Mouse (Mus musculus) kidney, embryonic 14.5 days (tissue): ENCODE data around the gene Dzip1. TPM values are rescaled to one million over a fixed set of nuclear protein-coding genes. Genes with fewer than 3 reads are reported as not detected.

Source experiments
- ATAC-seq: fragments of 200-750 bp; cut with Nextera tagmentation; 2 replicates; pipeline ENCODE4 v1.8.0; 2017; ENCODE audit warnings: moderate number of reproducible peaks, mild to moderate bottlenecking, moderate TSS enrichment, moderate library complexity; ENCODE audit not compliant: low FRiP score, low TSS enrichment
- H3K27ac ChIP-seq: fragments of 300-500 bp; sonication (generic); 2 replicates; pipeline ENCODE4 v1.5.1; 2014; ENCODE audit warnings: low read depth, mild to moderate bottlenecking, low read length, moderate library complexity, mixed read lengths
- H3K27me3 ChIP-seq: fragments of 300-500 bp; sonication (generic); 2 replicates; pipeline ENCODE4 v1.6.1; 2014; ENCODE audit warnings: mild to moderate bottlenecking, low read length; ENCODE audit not compliant: control insufficient read depth, insufficient read depth
- H3K36me3 ChIP-seq: fragments of 300-500 bp; sonication (generic); 2 replicates; pipeline ENCODE4 v1.6.1; 2014; ENCODE audit warnings: low read length, mixed read lengths; ENCODE audit not compliant: control insufficient read depth, insufficient read depth
- H3K4me1 ChIP-seq: fragments of 300-500 bp; sonication (generic); 2 replicates; pipeline ENCODE4 v1.6.1; 2014; ENCODE audit warnings: low read length, mixed read lengths; ENCODE audit not compliant: control insufficient read depth, insufficient read depth
- H3K4me2 ChIP-seq: fragments of 300-500 bp; sonication (generic); replicated peaks from 2 replicates; pipeline ENCODE4 v1.6.1; 2014; ENCODE audit warnings: low read depth, mild to moderate bottlenecking, low read length
- H3K4me3 ChIP-seq: fragments of 300-500 bp; sonication (generic); 2 replicates; pipeline ENCODE4 v1.5.1; 2014; ENCODE audit warnings: mild to moderate bottlenecking, low read length
- H3K9ac ChIP-seq: fragments of 300-500 bp; sonication (generic); 2 replicates; pipeline ENCODE4 v1.6.1; 2014; ENCODE audit warnings: low read depth, mild to moderate bottlenecking, low read length, moderate library complexity
- H3K9me3 ChIP-seq: fragments of 300-500 bp; sonication (generic); 2 replicates; pipeline ENCODE4 v1.6.1; 2016; ENCODE audit warnings: low read length; ENCODE audit not compliant: control insufficient read depth
- WGBS: fragments of 180-500 bp; shearing (Covaris S2); extraction: QIAGEN DNeasy Blood & Tissue Kit; methylation state at CpG from one replicate; pipeline ENCODE4 v1.1.7; 2014; 5-methylcytosine and 5-hydroxymethylcytosine counted together
- polyA plus RNA-seq: library from polyadenylated mRNA; unstranded; fragments of >200 nt; fragmentation: Nextera tagmentation; extraction: Ambion mirVana; gene quantifications from 2 replicates; pipeline ENCODE4 v1.2.1, GENCODE M21; 2014

Gene Dzip1
- polyA plus RNA-seq, 1 experiment from 2014 or later: 26.7 TPM

DNA sequence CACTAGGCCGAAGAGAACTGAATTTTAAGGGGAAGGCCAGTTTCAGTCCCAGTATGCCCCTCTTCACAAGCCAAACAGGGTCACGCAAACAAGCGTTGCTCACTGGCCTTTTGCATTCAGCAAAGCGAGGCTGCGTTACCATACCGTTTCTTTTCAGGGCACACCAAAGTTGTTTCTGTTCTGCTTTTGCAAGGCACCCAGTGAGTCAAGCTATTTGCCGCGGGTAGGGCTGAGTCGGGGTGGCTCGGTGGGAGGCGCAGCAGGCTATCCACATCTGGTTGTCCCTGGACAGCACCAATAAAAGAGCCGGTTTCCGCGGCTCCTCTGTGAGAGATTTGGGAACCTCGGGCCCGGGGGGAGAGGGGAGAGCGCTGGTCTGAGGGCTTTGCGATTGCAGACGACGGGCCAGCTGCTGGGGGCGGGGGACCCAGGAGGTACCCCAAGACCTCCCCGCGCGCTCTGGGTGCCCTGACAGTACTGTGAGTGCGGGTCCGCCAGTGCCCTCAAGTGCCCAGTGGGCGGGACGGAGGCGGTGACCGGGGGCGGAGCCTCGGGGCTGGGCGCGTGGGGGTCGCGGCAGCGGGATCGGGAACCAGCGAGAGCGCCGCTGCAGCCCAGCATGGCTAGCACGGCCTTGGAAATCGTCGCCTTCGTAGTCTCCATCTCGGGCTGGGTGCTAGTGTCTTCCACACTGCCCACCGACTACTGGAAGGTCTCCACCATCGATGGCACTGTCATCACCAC is 70.7 kb downstream of the Dzip1 start:
- Histone ChIP-seq H3K4me1 (peaks cover 9% of the 10 kb centered on the region; the same call in 1 of the 2 replicates), H3K36me3 (no peaks in the 10 kb centered on the region), H3K4me3 (peak overlapping the region; percentile 49), H3K27ac (no peak overlapping the region), H3K4me2 (peak overlapping the region; percentile 96), H3K9ac (peak overlapping the region; percentile 31), H3K27me3 (peaks cover 9% of the 10 kb centered on the region; the same call in 1 of the 2 replicates), H3K9me3 (no peaks in the 10 kb centered on the region)
- WGBS: 1% methylated on average over 48 of the region's 48 CpGs
- peak; percentile 67 for ATAC-seq

DNA sequence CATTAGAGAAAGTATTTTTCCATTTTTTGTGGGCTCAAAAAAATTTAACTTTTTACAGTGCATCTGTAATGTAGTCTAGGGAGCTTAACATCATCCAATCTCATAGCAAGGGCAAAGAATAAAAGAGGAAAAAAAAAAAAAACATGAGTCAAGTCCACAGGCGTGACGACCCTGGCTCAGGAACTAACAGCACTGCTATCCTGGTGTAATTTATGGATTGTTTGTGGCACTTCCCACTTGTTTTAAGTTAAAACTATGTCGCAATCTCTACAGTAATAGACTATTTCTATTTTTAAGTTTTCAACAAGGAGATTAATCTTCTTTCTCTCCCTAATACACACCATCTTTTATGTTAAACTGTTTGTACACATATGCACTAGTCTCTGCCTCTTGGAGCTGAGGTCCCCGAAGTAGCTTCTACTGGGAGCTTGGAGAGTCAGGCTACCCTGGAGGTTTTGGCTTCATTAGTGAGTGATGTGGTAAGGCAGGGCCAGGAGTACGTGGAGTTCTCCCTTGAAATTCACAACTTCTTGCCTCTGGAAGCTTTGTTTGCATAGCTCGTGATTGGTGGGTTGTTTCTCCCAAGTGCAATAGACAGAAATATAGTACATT is 73.7 kb downstream of the Dzip1 start:
- H3K9ac ChIP-seq: no peak overlapping the region

DNA sequence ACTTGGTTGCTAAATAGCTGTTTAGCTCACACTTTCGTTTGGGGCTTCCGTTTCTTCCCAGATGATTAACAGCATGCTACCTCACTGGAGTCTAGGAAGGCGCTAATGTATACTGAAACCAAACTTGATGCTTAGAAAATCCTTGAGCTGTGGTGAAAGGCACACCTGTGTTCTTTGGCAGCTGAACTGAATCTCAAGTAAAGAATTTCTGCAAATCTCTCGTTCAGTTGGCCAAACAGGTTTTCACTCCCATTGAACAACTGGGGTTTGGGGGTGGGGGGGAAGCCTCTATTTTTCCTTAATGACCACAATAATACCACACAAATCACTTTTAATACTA is 74.6 kb downstream of the Dzip1 start:
- 0 out of 2 replicates have a peak, but pooled peaks cover 4% of the 10 kb centered on the region for H3K27me3 ChIP-seq
- H3K27ac ChIP-seq: no peak overlapping the region
- no peak overlapping the region for H3K4me3 ChIP-seq
- H3K4me1 ChIP-seq: peaks cover 9% of the 10 kb centered on the region; the same call in 1 of the 2 replicates
- WGBS: 40% methylated on average over 4 of the region's 4 CpGs
- H3K9ac ChIP-seq: no peak overlapping the region
- ATAC-seq: no peak
- no peaks in the 10 kb centered on the region for H3K9me3 ChIP-seq
- no peaks in the 10 kb centered on the region for H3K36me3 ChIP-seq
- no peak overlapping the region for H3K4me2 ChIP-seq

More for the DNA sequence above, 73.7 kb downstream of the Dzip1 start:
- Histone ChIP-seq H3K27ac (no peak overlapping the region), H3K27me3 (peaks cover 9% of the 10 kb centered on the region; the same call in 1 of the 2 replicates), H3K4me3 (no peak overlapping the region), H3K4me2 (no peak overlapping the region), H3K36me3 (no peaks in the 10 kb centered on the region), H3K4me1 (peaks cover 9% of the 10 kb centered on the region; the same call in 1 of the 2 replicates), H3K9me3 (no peaks in the 10 kb centered on the region)
- ATAC-seq: no peak
- 28% methylated on average over 6 of the region's 6 CpGs for WGBS

- Histone ChIP-seq H3K4me1 (peaks cover 5% of the 10 kb centered on the region; the same call in 1 of the 2 replicates), H3K9me3 (no peaks in the 10 kb centered on the region), H3K4me3 (no peak overlapping the region), H3K36me3 (no peaks in the 10 kb centered on the region), H3K4me2 (no peak overlapping the region), H3K9ac (no peak overlapping the region), H3K27me3 (0 out of 2 replicates have a peak, but pooled peaks cover 2% of the 10 kb centered on the region), H3K27ac (no peak overlapping the region)
- WGBS: 74% methylated on average over 11 of the region's 11 CpGs
- no peak for ATAC-seq
Measured at GRCm38 (mm10) chr14:118850011-118850695, 75.1 kb downstream of the Dzip1 start.

DNA sequence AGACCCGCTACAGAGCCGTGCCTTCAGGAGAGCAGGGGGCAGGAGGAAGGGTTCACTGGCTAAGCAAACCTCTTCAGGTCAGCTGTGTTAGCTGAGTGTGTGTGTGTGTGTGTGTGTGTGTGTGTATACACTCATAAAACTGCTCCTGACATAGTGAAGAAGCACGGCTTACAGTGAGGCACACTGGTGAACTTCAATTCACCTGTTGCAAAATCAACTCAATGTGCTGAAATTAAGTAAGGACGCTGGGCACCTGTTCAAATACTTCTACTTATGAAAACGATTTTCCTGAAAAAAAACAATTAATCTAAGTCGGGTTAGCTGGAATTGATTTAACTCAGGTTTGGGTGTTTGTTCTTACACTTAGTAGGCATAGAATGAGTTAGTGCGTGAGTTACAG is 77.1 kb downstream of the Dzip1 start:
- Histone ChIP-seq H3K36me3 (no peaks in the 10 kb centered on the region), H3K4me3 (no peak overlapping the region), H3K27ac (no peak overlapping the region), H3K4me2 (no peak overlapping the region), H3K27me3 (no peaks in the 10 kb centered on the region), H3K4me1 (no peaks in the 10 kb centered on the region), H3K9ac (no peak overlapping the region), H3K9me3 (no peaks in the 10 kb centered on the region)
- no peak for ATAC-seq
- WGBS: 75% methylated on average over 7 of the region's 7 CpGs

DNA sequence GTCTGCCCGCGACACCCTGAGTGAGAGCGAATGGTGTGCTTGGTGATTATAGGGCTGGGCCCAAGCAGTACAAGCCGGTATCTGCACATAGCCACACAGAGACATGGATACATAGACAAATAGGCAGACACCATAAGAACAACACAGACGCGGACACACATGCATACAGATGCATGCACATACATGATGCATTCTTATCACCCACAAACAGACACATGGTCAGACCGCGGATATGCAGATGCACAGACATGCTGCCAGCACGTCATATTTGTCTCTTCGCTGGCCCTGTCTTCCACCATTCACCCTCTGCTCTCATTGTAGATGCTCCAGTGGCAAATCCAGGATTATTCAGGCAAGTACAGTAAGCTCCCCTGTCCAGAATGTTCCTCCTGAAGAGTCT is 78.4 kb downstream of the Dzip1 start:
- 96% methylated on average over 10 of the region's 10 CpGs for WGBS
- ATAC-seq: no peak
- Histone ChIP-seq H3K4me3 (no peak overlapping the region), H3K4me2 (no peak overlapping the region), H3K27ac (no peak overlapping the region), H3K9me3 (no peaks in the 10 kb centered on the region), H3K4me1 (no peaks in the 10 kb centered on the region), H3K36me3 (no peaks in the 10 kb centered on the region), H3K9ac (no peak overlapping the region), H3K27me3 (no peaks in the 10 kb centered on the region)

- Histone ChIP-seq H3K9me3 (no peaks in the 10 kb centered on the region), H3K4me1 (no peaks in the 10 kb centered on the region), H3K9ac (no peak overlapping the region), H3K27me3 (no peaks in the 10 kb centered on the region), H3K4me3 (no peak overlapping the region), H3K36me3 (no peaks in the 10 kb centered on the region), H3K4me2 (no peak overlapping the region), H3K27ac (no peak overlapping the region)
- ATAC-seq: no peak
- WGBS: 86% methylated on average over 3 of the region's 3 CpGs
Measured at GRCm38 (mm10) chr14:118842353-118842752, 82.9 kb downstream of the Dzip1 start.

DNA sequence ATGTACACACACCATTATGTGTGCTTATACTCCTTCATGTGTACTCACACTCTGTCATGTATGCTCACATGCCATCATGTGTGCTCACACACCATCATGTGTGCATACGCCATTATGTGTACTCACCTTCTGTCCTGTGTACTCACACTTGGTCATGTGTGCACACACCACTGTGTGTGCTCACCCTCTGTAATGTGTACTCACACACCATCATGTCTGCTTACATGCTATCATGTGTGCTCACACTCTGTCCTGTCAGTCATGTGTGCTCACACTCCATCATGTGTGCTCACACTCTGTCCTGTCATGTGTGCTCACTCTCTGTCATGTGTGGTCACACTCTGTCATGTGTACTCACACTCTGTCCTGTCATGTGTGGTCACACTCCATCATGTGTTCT is 85.2 kb downstream of the Dzip1 start:
- H3K4me2 ChIP-seq: no peak overlapping the region
- no peaks in the 10 kb centered on the region for H3K4me1 ChIP-seq
- no peaks in the 10 kb centered on the region for H3K36me3 ChIP-seq
- no peak overlapping the region for H3K27ac ChIP-seq
- WGBS: 100% methylated on average over 1 of the region's 1 CpGs
- no peak overlapping the region for H3K9ac ChIP-seq
- no peaks in the 10 kb centered on the region for H3K9me3 ChIP-seq
- ATAC-seq: peak; percentile 8; the same call in 1 of the 2 replicates
- H3K4me3 ChIP-seq: no peak overlapping the region
- no peaks in the 10 kb centered on the region for H3K27me3 ChIP-seq

DNA sequence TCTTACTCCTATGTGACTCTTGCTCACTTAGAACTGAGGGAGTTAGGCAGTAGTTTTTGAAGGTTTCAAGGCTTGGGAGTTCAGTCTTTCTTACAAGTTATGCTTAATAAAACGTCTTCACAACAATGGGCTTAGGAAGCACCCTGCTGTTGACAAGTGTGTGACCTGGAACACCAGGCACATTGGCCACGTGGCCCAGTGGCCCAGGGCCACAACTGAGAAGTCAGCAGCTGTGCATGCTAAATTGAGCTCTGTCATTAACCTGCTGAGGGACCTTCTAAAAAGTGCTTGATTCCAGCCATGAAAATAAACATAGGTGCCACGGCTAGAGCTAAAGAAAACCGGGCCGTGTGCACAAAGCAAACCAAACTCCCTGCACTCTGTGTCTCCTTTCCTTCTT is 85.8 kb downstream of the Dzip1 start:
- no peak for ATAC-seq

More for the DNA sequence above, 85.8 kb downstream of the Dzip1 start:
- Histone ChIP-seq H3K27ac (no peak overlapping the region), H3K9ac (no peak overlapping the region), H3K27me3 (no peaks in the 10 kb centered on the region), H3K4me3 (no peak overlapping the region), H3K4me2 (no peak overlapping the region), H3K4me1 (no peaks in the 10 kb centered on the region), H3K36me3 (no peaks in the 10 kb centered on the region), H3K9me3 (no peaks in the 10 kb centered on the region)
- 48% methylated on average over 5 of the region's 5 CpGs for WGBS
